Mouse (Mus musculus) MEL (cell line): ENCODE measurements around the gene Ugt1a6b.

Experiments used
- CTCF ChIP-seq, 3 experiments: IDR thresholded peaks in 2 of 3; conservative IDR thresholded peaks in 1 of 3; 2 replicates each; pipeline ENCODE4 v1.5.1; 2011 to 2012; ENCODE audit warnings: low read length in 3 of 3, low read depth in 2 of 3, mild to moderate bottlenecking in 2 of 3, improper control_type of control experiment in 1 of 3, inconsistent platforms in 1 of 3, mixed read lengths in 1 of 3, moderate library complexity in 1 of 3; ENCODE audit not compliant: control insufficient read depth in 1 of 3, insufficient read depth in 1 of 3, poor library complexity in 1 of 3, severe bottlenecking in 1 of 3
- MYC ChIP-seq: IDR thresholded peaks from 2 replicates; pipeline ENCODE4 v1.6.1; 2011; ENCODE audit warnings: low read depth, mild to moderate bottlenecking, low read length, improper control_type of control experiment, moderate library complexity
- TCF12 ChIP-seq: IDR thresholded peaks from 2 replicates; pipeline ENCODE4 v1.6.1; 2014; ENCODE audit warnings: low read depth, mild to moderate bottlenecking, inconsistent platforms, low read length, improper control_type of control experiment, moderate library complexity
- USF2 ChIP-seq, 2 experiments: IDR thresholded peaks; 2 replicates each; pipeline ENCODE4 v1.6.1; 2011 to 2012; ENCODE audit warnings: improper control_type of control experiment in 2 of 2, low read length in 2 of 2, borderline replicate concordance in 1 of 2, inconsistent platforms in 1 of 2, low read depth in 1 of 2, mild to moderate bottlenecking in 1 of 2; ENCODE audit not compliant: insufficient read depth in 1 of 2

- TF ChIP-seq TCF12 = no peak
- no peak for TF ChIP-seq CTCF (IDR thresholded peaks at IDR 0.05 in 2 of 3, conservative IDR thresholded peaks at IDR 0.05 in 1 of 3; ENCODE audit: control insufficient read depth in 1 of 3, insufficient read depth in 1 of 3, low read depth in 2 of 3, low read length in 3 of 3, poor library complexity in 1 of 3, severe bottlenecking in 1 of 3)
- no peak for TF ChIP-seq USF2 (IDR thresholded peaks at IDR 0.05; ENCODE audit: borderline replicate concordance in 1 of 2, insufficient read depth in 1 of 2, low read depth in 1 of 2, low read length in 2 of 2)
- no peak for TF ChIP-seq MYC
These were observed 55.4 kb downstream of the Ugt1a6b start for GRCm38 (mm10) chr1:88158430-88158829.
